Mouse (Mus musculus) lung, postnatal 10 days (tissue): ENCODE measurements around the gene Cirbp.

ENCODE experiments used
- DNase-seq: peaks from one replicate; pipeline ENCODE4 v3.0.0; 2021

Gene Cirbp

GRCm38 (mm10) chr10:80165392-80166128, at the start of gene Cirbp:
Cirbp (plus strand) TSS chr10:80165985.
- peak; percentile 48 for DNase-seq

GRCm38 (mm10) chr10:80116563-80116926, 49.2 kb upstream of the Cirbp start:
- DNase-seq = peak; percentile 32

GRCm38 (mm10) chr10:80116927-80117691, 48.7 kb upstream of the Cirbp start:
- DNase-seq = peak; percentile 68

DNA sequence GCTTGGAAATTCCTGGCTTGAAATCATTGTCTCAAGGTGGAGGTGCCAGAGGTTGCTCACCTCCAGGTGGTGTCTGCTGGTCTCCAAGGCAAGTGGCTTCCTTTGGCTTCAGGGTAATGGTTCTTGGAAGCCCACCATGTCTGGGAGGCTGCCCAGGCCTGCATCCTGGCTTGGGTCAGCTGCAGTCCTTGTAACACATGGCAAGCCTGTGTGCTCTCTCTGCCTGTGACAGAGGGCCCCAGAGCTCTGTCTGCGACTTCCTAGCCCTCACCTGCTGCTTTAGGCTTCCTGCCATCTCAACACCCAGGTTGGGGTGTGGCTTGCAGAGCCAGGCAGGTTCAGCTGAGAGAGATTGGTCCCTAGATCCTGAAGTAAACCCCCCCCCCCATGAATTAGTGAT, 48.0 kb upstream of the Cirbp start:
- DNase-seq = no peak

GRCm38 (mm10) chr10:80118552-80118951, 47.2 kb upstream of the Cirbp start:
- no peak for DNase-seq

DNA sequence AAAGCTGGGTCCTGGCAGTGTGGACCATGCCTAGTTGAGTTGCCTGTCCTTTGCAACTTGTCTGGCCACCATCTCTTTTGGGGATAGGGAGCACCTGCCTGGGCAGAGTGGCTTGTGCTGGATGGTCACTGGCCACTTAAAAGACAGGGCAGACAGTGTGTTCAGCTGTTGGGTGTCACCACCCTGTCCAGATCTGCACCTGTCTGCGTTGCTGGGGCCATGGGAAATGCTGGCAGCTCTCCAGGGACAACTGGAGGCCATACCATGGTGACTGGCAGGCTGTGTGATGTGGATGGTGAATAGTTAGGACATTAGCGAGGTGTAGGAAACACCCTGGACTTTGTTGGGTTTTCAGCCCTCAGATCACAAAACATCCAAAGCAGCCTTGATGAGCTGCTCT, 45.6 kb upstream of the Cirbp start:
- no peak for DNase-seq

DNA sequence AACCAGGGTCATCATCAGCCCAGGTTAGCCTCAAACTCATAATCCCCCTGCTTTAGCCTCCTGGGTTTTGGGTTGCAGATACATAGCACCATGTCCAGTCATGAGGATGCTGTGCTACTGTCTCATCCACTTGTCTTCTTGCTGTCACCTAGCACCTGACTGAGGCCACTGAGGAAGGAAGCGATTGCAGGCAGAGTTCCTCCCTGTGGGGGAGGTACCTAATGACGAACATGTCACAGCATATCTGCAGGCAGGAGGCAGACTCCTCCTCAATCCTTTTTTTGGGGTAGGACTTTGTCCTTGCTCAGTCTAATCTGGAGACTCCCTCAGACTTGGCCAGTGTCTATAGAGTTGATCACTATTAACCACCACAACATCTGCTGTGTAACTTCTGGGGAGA, 44.1 kb upstream of the Cirbp start:
- DNase-seq = no peak

DNA sequence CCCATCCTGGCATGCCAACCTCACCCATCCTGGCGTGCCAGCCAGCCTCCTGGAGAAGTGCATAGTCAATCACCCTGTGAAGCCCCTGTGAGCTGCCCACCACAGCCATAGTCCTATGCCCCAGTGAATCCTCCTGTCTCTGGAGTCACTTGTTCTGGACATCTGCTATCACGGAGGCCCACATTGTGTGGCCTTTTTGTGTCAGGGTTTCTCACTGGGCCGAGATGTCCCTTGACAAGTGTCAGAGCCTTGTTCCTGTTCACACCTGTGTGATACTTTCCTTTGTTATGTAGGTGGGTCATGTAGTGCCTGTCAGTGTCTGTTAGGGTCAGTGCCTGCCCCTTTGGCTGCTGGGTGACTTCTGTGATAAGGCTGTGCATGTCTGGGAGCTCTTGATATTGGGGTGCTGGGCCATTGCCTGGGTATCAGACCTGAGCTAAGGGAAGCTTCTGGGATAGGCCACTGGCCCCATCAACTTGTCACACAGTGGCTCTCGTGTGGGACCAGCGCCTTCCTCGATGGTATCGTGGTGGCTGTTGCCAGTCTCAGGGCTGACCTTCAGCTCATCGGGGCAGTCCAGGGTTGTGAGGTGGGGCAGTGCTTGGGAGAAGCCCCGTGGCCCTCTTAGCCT, 41.7 kb upstream of the Cirbp start:
- DNase-seq = no peak

- no peak for DNase-seq
Observed at GRCm38 (mm10) chr10:80127920-80128319, 37.9 kb upstream of the Cirbp start.

DNA sequence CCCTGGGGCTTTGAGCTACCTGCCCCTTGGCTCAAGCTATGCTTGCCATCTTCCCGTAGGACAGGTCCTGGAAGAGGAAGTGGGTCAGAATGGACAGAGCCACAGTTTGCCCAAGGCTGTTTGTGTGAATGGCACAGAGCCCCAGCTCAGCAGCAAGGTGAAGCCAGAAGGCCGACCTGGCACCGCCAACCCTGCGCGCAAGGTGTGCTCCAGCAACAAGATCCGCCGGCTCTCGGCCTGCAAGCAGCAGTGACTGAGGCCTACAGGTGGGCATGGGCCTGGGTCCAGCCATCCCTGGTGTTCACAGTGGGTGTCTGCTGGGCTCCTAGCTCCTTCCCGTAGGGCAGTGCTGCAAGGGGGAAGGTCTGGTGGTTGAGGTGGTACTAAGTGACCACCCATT, 35.9 kb upstream of the Cirbp start:
- no peak for DNase-seq

DNA sequence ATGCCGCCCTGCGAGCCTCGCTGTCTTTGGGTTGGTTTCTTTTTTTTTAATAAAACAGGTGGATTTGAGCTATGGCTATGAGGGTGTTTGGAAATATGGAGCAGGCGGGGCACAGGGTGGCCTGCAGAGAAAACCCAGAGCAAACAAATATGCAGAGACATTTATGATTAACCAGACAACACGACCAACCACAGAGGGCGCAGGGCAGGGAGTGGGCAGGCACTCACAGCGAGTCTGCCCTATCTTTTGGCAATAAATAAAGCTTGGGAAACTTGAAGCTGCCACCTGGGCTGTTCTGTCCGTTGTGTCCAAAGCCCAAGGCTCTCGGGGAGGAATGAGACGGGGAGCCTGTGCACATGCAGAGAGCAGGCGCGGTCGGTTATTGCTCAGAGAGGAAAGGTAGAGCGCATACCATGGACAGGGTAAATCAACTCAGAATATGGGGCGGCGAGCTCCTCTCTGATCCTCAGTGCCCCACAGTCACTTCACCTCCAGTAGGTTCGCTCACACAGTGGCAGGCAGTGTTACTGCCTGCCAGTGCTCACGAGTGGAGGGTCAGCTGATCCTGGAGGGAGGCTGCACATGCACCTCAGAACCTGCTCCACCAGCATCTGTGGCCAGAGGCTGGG, 35.3 kb upstream of the Cirbp start:
- DNase-seq = peak; percentile 44

GRCm38 (mm10) chr10:80131316-80131951, 34.4 kb upstream of the Cirbp start:
- DNase-seq = no peak

- no peak for DNase-seq
Observed at GRCm38 (mm10) chr10:80131952-80132350, 33.8 kb upstream of the Cirbp start.

GRCm38 (mm10) chr10:80133226-80133849, 32.4 kb upstream of the Cirbp start:
- peak; percentile 30 for DNase-seq

- DNase-seq = peak; percentile 48
Observed at GRCm38 (mm10) chr10:80134421-80134820, 31.4 kb upstream of the Cirbp start.

- DNase-seq = peak; percentile 17
Observed at GRCm38 (mm10) chr10:80135161-80135560, 30.6 kb upstream of the Cirbp start.

DNA sequence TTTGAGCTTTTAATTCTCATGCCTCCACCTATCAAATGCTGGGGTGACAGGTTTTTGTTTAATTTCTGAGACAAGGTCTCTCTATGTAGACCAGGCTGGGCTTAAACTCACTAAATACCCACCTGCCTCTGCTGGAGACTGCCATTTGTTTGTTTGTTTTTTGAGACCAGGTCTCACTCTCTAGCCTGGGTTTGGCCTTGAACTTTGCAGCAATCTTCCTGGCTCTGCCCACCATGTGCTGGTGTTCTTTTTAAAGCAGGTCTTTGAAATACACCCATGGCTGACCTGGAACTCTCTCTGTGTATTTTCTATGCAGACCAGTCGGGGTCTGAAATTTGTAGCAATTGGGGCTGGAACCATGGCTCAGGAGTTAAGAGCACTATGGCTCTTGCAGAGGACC, 30.1 kb upstream of the Cirbp start:
- no peak for DNase-seq

DNA sequence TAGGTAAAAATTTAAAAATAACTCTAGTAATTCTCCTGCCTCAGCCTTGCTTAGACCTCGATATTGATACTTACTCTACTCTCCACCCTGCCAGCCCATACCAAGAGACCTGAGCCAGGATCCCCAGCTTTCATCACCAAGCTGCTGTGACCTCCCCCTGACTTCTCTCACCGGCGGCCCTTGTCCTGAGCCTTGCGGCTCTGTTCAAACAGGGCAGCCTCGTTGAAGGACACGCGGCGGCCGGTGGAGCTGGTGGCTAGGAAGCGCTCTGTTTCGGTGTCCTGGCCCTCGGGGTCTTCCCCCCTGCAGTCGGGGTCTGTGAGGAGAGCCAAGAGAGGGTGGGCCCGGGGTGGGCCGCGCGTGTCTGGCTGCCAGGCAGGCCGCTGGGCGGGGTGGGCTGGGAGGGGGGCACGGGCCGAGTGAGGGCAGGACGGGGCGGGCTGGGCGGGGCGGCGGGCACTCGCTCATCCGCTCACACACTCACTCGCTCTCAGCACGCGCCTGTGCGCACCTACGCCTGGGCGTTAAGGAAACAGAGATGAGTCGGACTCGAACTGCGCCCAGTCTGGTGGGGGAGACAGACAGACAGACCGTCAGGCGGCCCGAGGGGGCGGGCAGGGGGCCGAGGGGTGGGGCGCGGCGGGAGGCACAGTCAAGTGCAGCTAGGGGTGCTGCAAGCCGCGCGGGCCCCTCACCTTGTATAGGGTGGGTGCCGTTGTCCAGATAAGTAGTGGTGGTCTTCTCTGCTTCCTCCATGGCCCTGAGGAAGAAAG, 29.4 kb upstream of the Cirbp start:
- DNase-seq = peak; percentile 21

GRCm38 (mm10) chr10:80136952-80137625, 28.7 kb upstream of the Cirbp start:
- DNase-seq = peak; percentile 54

DNA sequence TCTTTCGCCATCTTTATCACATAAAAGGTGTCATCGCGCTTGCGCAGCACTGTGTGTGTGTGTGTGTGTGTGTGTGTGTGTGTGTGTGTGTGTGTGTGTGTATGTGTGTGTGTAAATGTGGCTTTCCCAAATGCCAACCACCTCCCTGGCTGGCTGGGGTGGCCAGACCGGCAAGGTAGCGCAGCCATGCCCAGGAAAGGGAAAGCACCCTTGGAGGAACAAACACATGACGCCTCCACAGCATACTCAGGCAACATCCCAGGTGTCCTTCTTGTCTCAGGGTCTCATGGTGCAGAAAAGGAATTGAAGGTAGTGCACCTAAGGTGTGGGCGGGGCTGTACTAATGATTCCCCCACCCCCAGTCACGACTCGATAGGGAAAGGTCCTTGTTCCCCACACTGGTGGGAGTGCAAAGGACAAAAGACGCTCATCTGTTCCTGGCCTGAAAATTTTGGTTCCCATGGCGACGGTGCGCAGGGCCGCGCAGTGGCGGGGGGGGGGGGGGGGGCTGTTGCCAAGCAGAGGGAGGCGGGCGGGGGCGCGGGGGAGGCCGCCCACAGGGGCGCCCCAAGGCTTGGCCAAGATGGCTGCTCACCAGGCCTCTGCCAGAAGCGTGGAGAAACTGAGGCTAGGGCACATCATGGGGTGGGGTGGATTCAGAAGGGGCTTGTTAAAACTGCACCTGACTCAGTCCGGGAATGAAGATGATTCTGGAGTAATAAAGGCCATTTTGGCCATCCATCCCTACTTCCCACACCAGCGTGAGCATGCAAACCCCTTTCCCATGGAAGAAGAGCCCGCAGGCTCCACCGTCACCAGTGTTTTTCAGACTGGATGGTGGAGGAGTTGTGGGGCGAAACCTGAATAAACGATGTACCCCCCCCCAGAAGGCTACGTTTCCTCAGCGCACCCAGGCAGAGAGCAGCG, 27.9 kb upstream of the Cirbp start:
- DNase-seq = no peak
